Mouse (Mus musculus) monocyte, adult 2 months (primary cell): ENCODE measurements around the gene Hist1h3i.
A peak's percentile ranks its signal among the peaks of the same experiment; 100 is the strongest.

ENCODE experiments used
- DNase-seq, 2 experiments: peaks; one replicate each; pipeline ENCODE4 v3.0.0; 2022; ENCODE audit warnings: low spot score in 2 of 2, low read depth in 1 of 2

The Hist1h3i gene

DNA sequence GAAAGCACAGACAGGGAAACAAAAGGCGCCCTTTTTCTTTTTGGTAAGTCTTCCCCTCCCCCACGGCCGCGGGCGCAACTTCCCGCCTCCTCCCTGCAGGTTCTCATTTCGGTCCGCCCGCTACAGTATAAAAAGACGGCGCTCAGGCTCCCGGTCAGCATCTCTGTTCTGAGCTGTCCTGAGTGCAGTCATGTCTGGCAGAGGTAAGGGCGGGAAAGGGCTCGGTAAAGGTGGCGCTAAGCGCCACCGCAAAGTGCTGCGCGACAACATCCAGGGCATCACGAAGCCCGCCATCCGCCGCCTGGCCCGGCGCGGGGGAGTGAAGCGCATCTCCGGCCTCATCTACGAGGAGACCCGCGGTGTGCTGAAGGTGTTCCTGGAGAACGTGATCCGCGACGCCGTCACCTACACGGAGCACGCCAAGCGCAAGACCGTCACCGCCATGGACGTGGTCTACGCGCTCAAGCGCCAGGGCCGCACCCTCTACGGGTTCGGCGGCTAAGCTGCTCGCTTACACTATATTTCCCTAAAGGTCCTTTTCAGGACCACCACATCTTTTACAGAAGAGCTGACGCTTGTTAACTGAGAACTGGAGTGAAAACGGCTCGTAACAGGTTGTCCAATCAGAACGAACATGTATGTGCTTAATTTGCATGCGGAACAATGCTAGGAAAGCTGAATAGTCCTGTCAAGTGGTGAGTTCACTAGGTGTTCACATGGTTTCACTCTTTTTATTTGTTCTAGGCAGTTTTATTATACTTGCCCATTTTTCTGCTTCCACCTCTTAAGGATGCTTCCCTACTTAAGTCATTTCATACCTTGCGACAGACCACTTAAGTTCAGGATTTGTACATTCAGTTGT is 48.0 kb downstream of the Hist1h3i start, which contains the start of gene Hist1h4j:
Gene Hist1h4j, plus strand, starts transcription at position 159 of the 862 bp plus-strand sequence.
- DNase-seq: peak in 1 of 2 experiments; percentile 45

DNA sequence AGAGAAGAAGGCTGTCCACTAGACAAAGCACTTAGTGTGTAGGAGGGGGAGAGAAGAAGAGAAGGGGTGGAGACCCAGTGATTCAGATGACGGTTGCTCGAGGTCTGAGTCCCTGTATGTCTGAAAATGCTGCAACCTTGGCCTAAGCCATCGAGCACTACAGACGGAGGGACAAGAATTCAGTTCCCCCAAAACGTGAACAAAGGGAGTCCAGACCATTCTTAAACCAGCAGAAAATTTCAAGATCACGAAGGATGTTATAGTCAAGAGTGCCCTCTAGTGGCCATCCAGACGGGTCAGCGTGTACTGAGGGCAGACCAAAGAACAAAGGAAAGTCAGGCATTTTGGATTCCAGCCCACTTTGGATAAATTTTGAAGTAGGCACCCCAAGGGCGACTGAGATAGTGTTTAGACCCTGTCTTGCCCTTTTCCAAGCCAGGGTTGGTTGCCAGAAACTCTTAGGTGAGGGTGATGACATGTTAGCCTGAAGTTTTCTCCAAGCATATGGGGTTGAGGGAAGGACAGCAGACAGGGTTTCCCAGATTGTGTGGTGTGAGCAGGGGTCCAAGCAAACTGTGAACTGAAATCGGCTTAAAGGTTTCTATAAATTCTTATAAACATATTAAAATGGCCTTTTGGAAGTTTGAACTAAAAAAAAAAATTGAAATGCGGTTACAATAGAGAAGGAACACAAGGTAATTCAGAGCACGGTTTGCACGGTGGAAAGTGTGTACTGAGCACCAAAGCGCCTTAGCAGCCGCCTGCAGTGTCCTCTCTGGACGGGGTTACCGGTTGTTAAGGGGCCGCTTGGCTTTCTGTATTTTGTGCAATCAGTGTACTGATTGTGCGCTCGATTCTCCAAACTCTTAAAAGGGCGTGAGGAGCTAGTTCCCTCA is 48.9 kb downstream of the Hist1h3i start:
- DNase-seq: peak in 1 of 2 experiments; percentile 67

DNA sequence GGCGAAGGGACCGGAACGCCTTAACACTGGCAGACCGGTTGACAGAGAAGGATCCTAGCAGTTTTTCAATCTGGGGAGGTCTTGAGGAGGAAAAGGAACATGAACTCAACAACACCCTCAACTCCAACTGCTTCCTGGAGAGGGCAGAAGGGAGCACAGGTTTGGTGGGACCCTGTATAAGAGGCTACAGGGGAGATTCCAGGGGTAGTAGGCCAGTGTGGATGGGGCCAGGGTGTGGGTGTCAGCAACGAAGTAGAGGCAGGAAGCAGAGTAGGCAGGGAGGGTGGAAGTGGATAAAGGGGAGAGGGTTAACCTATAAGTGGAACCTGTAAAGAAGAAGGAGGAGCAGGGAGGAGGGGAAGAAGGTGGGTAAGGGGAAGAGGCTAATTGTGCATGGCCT is 49.7 kb downstream of the Hist1h3i start:
- no peak for DNase-seq
